Mouse (Mus musculus) embryonic facial prominence, embryonic 11.5 days (tissue): ENCODE measurements at regions not wholly inside any gene's neighbourhood (a gene's known extent, or its start where the extent isn't known, plus 50 kb on each side); places are given as distances from the start of the nearest gene placed in this dataset.
A peak's percentile ranks its signal among the peaks of the same experiment; 100 is the strongest.

Experiments
- ATAC-seq: fragments of 200-750 bp; cut with Nextera tagmentation; replicated peaks from 2 replicates; pipeline ENCODE4 v1.8.0; 2017; ENCODE audit warnings: low read depth; ENCODE audit not compliant: insufficient number of reproducible peaks, low FRiP score, low TSS enrichment
- DNase-seq: peaks from one replicate; pipeline ENCODE4 v3.0.0-alpha.2; 2015; ENCODE audit warnings: low spot score
- H3K27ac ChIP-seq: fragments of 300-500 bp; sonication (generic); replicated peaks from 2 replicates; pipeline ENCODE4 v1.5.1; 2014; ENCODE audit warnings: mild to moderate bottlenecking, low read depth, low read length, control low read depth
- H3K27me3 ChIP-seq: fragments of 300-500 bp; sonication (generic); 2 replicates; pipeline ENCODE4 v1.6.1; 2014; ENCODE audit warnings: mild to moderate bottlenecking, low read length, moderate library complexity, mixed read lengths; ENCODE audit not compliant: control insufficient read depth, insufficient read depth
- H3K36me3 ChIP-seq: fragments of 300-500 bp; sonication (generic); replicated peaks from 2 replicates; pipeline ENCODE4 v1.6.1; 2014; ENCODE audit warnings: low read depth, mild to moderate bottlenecking, low read length, moderate library complexity, mixed read lengths; ENCODE audit not compliant: control insufficient read depth, insufficient read depth
- H3K4me1 ChIP-seq: fragments of 300-500 bp; sonication (generic); 2 replicates; pipeline ENCODE4 v1.6.1; 2014; ENCODE audit warnings: low read length, mixed read lengths; ENCODE audit not compliant: control insufficient read depth, insufficient read depth
- H3K4me2 ChIP-seq: fragments of 300-500 bp; sonication (generic); 2 replicates; pipeline ENCODE4 v1.6.1; 2014; ENCODE audit warnings: low read depth, mild to moderate bottlenecking, control low read depth, low read length, moderate library complexity
- H3K4me3 ChIP-seq: fragments of 300-500 bp; sonication (generic); 2 replicates; pipeline ENCODE4 v1.5.1; 2014; ENCODE audit warnings: low read depth, low read length, control low read depth
- H3K9ac ChIP-seq: fragments of 300-500 bp; sonication (generic); replicated peaks from 2 replicates; pipeline ENCODE4 v1.6.1; 2014; ENCODE audit warnings: mild to moderate bottlenecking, control low read depth, low read length
- H3K9me3 ChIP-seq: fragments of 300-500 bp; sonication (generic); replicated peaks from 2 replicates; pipeline ENCODE4 v1.6.1; 2016; ENCODE audit warnings: mild to moderate bottlenecking, low read length, inconsistent platforms, mixed read lengths; ENCODE audit not compliant: control insufficient read depth
- WGBS: fragments of 180-500 bp; shearing (Covaris S2); extraction: QIAGEN DNeasy Blood & Tissue Kit; methylation state at CpG from one replicate; pipeline ENCODE4 v1.1.7; 2014; 5-methylcytosine and 5-hydroxymethylcytosine counted together

GRCm38 (mm10) chr3:128787686-128788085 is 412.0 kb upstream of the Pitx2 start:
- DNase-seq (no peak), ATAC-seq (no peak)
- H3K36me3 ChIP-seq = no peaks in the 10 kb centered on the region
- whole genome bisulfite sequencing = 84% methylated on average over 5 of the region's 5 CpGs
- H3K9ac ChIP-seq = no peak overlapping the region
- H3K4me3 ChIP-seq = no peak overlapping the region
- H3K27ac ChIP-seq = no peak overlapping the region
- H3K4me1 ChIP-seq = no peaks in the 10 kb centered on the region
- no peaks in the 10 kb centered on the region for H3K9me3 ChIP-seq
- no peak overlapping the region for H3K4me2 ChIP-seq
- H3K27me3 ChIP-seq = no peaks in the 10 kb centered on the region

- H3K4me3 ChIP-seq = no peak overlapping the region
- DNase-seq (no peak), ATAC-seq (no peak)
- no peaks in the 10 kb centered on the region for H3K4me1 ChIP-seq
- H3K9me3 ChIP-seq = no peaks in the 10 kb centered on the region
- no peak overlapping the region for H3K4me2 ChIP-seq
- 88% methylated on average over 2 of the region's 2 CpGs for WGBS
- H3K27me3 ChIP-seq = no peaks in the 10 kb centered on the region
- H3K27ac ChIP-seq = no peak overlapping the region
- no peak overlapping the region for H3K9ac ChIP-seq
- H3K36me3 ChIP-seq = no peaks in the 10 kb centered on the region
Observed at GRCm38 (mm10) chr3:128795931-128796330, 403.7 kb upstream of the Pitx2 start.

GRCm38 (mm10) chr3:128797829-128798228 is 401.8 kb upstream of the Pitx2 start:
- ATAC-seq = no peak
- Histone ChIP-seq H3K4me3 (no peak overlapping the region), H3K9me3 (no peaks in the 10 kb centered on the region), H3K9ac (no peak overlapping the region), H3K27ac (no peak overlapping the region), H3K27me3 (no peaks in the 10 kb centered on the region), H3K36me3 (no peaks in the 10 kb centered on the region), H3K4me2 (no peak overlapping the region), H3K4me1 (no peaks in the 10 kb centered on the region)
- no peak for DNase-seq
- 65% methylated on average over 1 of the region's 1 CpGs for WGBS

- no peaks in the 10 kb centered on the region for H3K9me3 ChIP-seq
- 47% methylated on average over 12 of the region's 12 CpGs for WGBS
Observed at GRCm38 (mm10) chr3:128829371-128830160, 370.1 kb upstream of the Pitx2 start.

GRCm38 (mm10) chr3:128850327-128850977 is 349.2 kb upstream of the Pitx2 start:
- WGBS = 80% methylated on average over 6 of the region's 6 CpGs
- Histone ChIP-seq H3K4me1 (no peaks in the 10 kb centered on the region), H3K9ac (no peak overlapping the region), H3K27me3 (no peaks in the 10 kb centered on the region), H3K4me2 (no peak overlapping the region), H3K9me3 (no peaks in the 10 kb centered on the region), H3K27ac (no peak overlapping the region), H3K4me3 (no peak overlapping the region), H3K36me3 (no peaks in the 10 kb centered on the region)
- DNase-seq = peak; percentile 31
- no peak for ATAC-seq

More at GRCm38 (mm10) chr3:128829371-128830160, 370.1 kb upstream of the Pitx2 start:
- Histone ChIP-seq H3K4me2 (no peak overlapping the region), H3K36me3 (no peaks in the 10 kb centered on the region), H3K9ac (no peak overlapping the region), H3K27me3 (no peaks in the 10 kb centered on the region), H3K4me3 (no peak overlapping the region), H3K27ac (no peak overlapping the region), H3K4me1 (no peaks in the 10 kb centered on the region)
- ATAC-seq (no peak), DNase-seq (no peak)

GRCm38 (mm10) chr3:128856515-128856914 is 343.2 kb upstream of the Pitx2 start:
- WGBS = 45% methylated on average over 5 of the region's 5 CpGs
- DNase-seq = peak; percentile 61
- peak; percentile 59; the same call in 1 of the 2 replicates for ATAC-seq
- Histone ChIP-seq H3K27me3 (no peaks in the 10 kb centered on the region), H3K9ac (no peak overlapping the region), H3K4me2 (no peak overlapping the region), H3K36me3 (no peaks in the 10 kb centered on the region), H3K4me3 (no peak overlapping the region), H3K27ac (no peak overlapping the region), H3K9me3 (no peaks in the 10 kb centered on the region), H3K4me1 (no peaks in the 10 kb centered on the region)

- peak; percentile 55 for DNase-seq
- 38% methylated on average over 10 of the region's 10 CpGs for WGBS
- no peak overlapping the region for H3K9ac ChIP-seq
Observed at GRCm38 (mm10) chr3:128881685-128882444, 317.8 kb upstream of the Pitx2 start.

More at GRCm38 (mm10) chr3:128881685-128882444, 317.8 kb upstream of the Pitx2 start:
- H3K27me3 ChIP-seq = no peaks in the 10 kb centered on the region
- no peak for ATAC-seq
- H3K9me3 ChIP-seq = no peaks in the 10 kb centered on the region
- H3K4me2 ChIP-seq = no peak overlapping the region; the same call in 1 of the 2 replicates
- H3K4me3 ChIP-seq = no peak overlapping the region
- no peaks in the 10 kb centered on the region for H3K4me1 ChIP-seq
- no peaks in the 10 kb centered on the region for H3K36me3 ChIP-seq
- no peak overlapping the region for H3K27ac ChIP-seq
